Mouse (Mus musculus): Measurements from ENCODE around the gene 6820408C15Rik.
"Not testable (repeated sequence)": the region's sequence is repeated elsewhere in the genome, so short reads cannot be mapped to it uniquely, and the experiment has no call there.

Gene 6820408C15Rik

DNA sequence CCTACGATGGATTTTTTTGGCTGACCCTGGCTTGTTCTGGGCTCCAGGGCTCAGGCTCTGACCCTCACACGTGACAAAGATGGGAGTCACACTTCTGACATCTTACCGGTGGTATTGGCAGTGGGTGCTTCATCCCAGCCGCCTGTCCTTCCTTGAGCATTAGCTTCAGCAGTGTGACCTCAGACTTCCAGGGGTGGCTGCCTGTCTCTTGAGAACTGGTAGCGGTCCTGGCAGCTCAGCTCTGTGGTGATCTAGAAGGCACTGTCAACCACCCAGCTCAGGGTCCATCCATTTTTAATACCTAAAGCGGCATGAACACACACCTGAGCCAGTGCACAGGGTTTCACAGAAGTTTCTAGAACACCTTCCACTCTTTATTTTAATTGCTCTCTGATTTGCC, 5.6 kb upstream of the 6820408C15Rik start:
- in situ Hi-C loops (cut with MboI; ENCODE audit: low sequenced_read_pairs): no loop called here

DNA sequence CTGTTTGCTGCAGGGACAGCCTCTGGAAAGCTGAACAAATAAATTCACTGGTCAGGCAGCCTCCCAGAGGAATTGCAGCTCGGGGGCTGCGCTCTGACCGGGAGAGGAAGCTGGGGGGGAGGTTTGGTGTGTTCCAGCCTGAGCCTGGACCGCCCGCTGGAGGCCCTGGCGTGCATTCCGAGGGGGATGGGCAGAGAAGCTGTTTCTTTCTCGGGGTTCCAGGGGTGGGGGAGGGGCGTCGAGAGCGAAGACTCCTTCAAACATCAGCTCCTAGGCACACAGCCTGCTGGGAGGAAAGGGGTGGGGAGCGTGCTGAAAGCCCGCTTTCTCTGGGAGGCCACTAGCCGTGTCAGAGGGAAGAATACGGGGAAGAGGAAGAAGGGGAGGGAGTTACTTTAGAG, 4.4 kb upstream of the 6820408C15Rik start:
- in situ Hi-C loops (cut with MboI; ENCODE audit: low sequenced_read_pairs): no loop called here

DNA sequence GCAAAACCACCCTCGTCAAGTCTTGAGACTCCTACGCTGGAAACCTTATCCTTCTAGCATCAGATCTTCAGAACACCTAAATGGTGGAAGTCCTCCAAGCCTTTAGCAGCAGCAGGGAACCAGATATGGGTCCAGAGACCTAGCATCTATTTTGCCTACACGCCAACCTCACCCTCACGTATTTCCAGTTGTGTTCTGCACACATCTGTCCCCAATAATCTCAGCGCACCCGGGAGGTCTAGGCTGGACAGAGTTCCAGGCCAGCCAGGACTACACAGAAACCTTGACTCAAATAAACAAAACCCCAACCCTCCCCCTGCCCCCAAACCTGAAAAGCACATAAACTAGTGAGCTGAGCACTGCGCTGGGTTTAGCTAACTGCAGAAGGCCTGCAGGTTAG, 3.9 kb upstream of the 6820408C15Rik start:
- in situ Hi-C loops (cut with MboI; ENCODE audit: low sequenced_read_pairs): no loop called here

DNA sequence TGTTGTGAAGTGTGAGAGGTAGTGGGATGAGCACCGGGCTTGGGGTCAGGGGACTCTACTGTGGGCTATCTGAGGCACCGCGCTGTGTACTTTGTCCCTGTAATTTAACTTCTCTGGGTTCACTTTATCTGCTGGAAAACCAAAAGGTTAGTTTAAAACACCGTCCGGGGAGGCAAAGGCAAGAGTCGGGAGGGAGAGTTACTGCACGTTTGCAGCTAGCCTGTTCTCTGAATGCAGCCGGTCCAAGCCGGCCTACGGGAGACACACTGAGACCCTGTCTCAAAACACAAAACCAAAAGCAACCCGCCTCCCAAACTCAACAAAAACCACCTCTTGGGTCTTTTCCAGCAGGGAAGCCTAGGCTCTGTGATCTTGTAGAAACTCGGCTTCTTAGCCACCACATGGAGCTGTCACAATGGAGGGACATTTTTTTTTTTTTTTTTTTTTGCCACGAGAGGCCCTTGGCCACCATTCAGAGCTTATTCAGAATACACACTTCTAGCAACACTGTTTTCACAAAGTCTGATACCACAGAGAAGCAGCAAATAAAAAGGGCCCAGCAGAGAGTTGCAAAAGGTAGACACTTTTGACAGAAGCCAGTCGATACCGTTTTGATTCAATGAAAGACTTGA, 2.7 kb upstream of the 6820408C15Rik start:
- in situ Hi-C loops (cut with MboI; ENCODE audit: low sequenced_read_pairs): no loop called here

DNA sequence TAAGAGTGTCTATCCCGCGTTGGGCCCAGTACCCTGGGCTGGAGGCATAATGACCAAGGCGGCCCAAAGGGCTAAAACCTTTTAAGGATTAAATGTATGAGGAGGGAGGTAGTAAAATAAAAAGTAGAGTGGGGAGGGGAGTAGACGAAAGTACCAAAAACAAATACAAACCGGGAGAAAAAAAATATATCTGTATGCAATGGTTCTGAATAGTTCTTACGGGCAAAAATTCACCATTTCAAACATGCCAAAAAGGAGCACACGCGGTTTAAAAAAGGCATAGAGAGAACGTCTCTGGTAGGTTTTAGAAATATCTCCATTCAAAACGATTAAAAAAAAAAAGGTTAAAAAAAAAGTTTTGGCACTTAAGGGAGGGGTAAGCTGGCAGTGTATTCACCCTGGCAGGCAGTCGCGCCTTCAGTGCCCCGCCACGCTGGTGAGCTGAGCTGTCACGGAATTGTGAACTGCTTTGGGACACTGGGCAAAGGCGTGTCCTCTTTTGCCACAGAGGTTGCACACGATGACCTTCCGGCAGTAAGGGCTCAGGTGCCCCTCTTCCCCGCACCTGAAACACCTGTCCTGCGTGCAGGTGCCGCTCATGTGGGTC, 2.1 kb upstream of the 6820408C15Rik start:
- in situ Hi-C loops (cut with MboI; ENCODE audit: low sequenced_read_pairs): no loop called here

DNA sequence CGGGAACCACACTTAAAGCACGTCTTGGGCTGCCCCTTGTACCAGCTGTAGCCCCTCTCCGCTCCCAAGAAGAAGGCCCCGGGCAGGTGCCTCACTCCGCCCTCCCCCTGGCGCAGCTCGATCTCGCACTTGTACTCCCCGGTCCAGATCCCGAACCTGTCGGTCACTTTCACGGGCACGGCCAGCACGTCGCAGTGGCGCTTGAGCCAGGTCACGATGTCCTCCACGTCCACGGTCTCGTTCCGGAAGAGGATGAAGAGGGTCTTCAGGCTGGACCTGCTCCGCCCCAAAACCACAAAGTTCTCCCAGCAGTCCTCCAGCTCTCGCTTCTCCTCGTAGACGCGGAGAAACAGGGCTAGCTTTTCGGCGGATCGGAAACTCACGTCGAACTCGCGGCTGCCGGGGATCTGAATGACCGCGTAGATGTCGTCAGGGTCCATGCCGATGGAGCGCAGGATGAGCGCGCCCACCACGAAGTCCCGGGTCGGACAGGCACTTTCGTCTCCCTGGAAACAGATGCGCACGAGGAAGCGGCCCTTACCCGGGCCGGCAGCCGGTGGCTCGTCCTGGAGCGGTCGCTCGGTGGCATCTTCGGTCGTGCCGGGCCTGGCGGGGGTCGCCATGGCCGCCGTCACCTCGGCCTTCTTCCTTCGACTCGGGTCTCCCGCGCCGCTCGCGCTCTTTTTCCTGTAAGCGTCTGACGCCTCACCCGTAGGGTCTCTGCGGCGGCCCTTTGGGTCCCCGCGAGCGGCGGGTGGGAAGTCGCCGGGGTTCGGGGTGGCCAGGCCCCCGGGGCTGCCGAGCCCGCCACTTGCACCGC, 1.4 kb upstream of the 6820408C15Rik start:
- in situ Hi-C loops (cut with MboI; ENCODE audit: low sequenced_read_pairs): no loop called here

DNA sequence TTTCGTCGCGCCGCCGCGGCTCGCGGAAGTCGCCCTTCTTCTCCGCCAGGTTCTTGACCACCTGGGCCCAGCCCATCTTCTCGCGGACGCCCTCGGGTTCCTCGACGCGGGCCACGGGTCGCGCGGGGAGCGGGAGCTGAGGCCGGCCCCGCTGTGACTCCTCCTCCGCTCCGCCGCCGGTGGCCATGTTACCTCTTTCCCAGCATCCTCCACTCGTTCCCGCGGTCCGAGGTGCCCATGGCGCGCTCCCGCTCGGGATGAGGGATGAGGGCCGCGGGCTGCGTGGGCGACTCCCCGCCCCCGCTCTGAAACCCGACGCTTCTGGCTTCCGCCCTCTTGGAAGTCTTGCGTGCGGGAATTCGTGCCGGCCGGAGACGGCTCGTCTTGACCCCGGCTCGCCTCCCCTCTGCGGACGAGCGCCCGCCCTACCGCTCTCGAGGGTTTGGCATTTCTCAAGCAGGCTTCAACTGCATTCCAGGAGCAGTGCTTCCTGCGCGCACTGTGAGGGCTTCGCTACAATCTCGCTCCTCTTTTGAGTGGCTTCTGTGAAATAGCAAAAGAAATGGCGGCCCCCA, 709 bp upstream of the 6820408C15Rik start, which contains the start of gene Zcchc3:
TSS of gene Zcchc3 (minus strand) at position 437 of the 575 bp plus-strand sequence.
- in situ Hi-C loops (cut with MboI; ENCODE audit: low sequenced_read_pairs): no loop called here

DNA sequence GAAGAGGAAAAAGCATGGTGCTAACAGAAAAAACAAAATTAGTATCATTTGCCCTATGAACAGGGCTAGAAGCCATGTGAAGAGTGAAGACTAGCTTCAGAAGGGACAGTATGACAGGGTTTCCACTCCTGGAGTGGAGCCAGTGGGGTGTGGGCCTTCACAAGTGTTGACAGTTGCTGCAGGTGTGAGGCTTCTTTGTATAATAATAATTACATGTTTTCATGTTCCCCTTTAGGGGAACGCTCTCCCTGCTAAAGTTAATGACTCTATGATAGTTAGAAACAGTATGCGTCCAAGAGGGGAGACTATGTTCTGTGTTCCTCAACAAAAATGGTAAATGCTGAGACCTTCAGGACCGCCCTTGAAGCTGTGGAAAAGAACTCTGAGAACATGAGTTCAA, 399 bp downstream of the 6820408C15Rik start:
- in situ Hi-C loops (cut with MboI; ENCODE audit: low sequenced_read_pairs): no loop called here

DNA sequence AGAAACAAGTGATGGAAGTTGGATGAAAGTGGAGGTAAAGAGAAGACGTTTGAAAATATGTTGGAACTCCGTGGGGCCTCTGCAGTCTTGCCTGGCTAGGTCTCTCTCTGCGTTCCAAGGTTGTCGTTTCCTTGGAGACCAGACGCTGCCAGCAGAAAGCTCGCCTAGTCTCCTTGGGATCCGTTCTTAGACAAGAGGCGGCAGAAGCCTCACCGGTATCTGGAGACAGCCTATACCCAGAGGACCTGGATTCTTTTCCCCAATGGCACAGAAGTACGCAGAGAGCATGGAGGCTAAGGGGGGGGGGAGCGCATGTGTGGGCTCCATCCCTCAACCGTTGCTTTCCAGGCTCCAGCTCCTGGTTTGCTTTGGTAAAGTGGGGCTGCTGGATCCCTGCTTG, 12.1 kb downstream of the 6820408C15Rik start:
- in situ Hi-C loops (cut with MboI; ENCODE audit: low sequenced_read_pairs): no loop called here

DNA sequence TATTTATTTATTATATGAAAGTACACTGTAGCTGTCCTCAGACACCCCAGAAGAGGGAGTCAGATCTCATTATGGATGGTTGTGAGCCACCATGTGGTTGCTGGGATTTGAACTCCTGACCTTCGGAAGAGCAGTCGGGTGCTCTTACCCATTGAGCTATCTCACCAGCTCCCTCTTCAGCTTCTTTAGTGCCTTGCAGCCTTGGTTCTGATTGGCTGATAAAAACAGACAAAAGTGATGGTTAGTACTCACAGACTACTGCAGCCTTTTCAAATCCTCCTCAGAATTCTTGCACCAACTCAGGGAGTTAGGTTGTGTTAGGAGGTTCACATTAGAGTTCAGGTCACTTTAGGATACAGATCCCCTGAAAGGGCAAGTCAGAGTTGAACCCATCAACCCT, 13.1 kb downstream of the 6820408C15Rik start:
- in situ Hi-C loops (cut with MboI; ENCODE audit: low sequenced_read_pairs): not testable (repeated sequence)

DNA sequence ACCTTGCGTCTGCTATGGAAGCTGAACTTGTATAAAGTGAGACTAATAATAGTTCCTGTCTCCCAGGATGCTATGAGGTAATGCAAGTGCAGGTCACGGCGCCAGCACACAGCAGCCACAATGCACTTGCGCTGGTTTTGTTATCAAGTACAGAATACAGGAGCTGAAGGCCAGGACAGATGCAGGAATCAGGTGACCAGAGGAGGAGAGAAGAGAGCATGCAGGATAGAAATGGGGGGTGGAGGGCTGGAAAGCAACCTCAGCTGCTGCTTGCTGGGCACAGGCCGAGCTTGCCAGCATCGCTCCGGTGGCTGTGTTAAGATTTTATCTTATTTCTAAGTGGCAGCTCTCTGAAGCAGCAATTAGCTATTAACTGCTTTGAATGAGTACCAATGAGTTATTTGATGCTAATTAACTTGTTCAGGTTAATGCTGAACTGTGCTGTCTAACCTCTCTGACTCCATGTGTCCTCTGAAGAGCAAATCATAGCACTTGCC, 21.1 kb downstream of the 6820408C15Rik start:
- in situ Hi-C loops (cut with MboI; ENCODE audit: low sequenced_read_pairs): no loop called here

DNA sequence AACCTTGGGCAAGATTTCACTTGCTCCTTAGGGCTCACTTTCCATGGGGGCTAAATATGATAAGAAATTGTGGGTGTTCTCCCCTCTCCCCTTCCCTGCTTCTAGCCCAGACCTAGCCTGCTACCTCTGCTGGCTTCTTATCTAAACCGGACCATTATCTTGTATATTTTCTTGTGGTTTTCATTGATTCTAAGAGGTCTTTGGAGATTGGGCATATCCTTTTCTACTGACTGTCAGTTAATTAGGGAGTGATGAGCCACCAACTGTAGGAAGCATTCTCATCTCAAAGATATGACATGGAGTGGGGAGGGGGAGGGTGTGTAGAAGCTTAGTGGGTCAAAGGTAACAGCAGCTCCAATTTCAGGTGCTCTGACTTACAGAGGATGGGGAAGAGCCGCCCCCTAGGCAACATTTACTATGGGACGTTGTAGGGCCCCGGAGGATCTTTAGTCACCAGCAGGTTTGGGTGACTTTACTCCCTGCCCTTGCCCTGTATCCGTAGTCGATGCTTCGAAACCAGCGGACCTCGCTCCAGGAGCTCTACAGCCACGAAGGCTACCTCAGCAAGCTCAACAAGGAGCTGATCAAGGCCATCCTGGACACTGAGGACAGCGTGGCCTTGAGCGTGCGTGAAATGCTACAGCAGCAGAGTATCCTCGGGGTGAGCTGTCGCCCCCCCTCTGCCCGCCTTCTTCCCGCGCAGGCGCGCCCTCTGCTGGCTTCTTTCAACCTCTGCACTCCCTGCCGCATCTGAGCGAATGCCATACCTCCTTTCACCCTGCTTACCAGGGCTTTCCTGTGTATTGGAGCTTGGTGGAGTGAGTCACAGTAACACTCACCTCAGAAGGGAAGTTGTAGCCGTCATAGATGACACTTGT, 21.8 kb downstream of the 6820408C15Rik start:
- in situ Hi-C loops (cut with MboI; ENCODE audit: low sequenced_read_pairs): no loop called here

DNA sequence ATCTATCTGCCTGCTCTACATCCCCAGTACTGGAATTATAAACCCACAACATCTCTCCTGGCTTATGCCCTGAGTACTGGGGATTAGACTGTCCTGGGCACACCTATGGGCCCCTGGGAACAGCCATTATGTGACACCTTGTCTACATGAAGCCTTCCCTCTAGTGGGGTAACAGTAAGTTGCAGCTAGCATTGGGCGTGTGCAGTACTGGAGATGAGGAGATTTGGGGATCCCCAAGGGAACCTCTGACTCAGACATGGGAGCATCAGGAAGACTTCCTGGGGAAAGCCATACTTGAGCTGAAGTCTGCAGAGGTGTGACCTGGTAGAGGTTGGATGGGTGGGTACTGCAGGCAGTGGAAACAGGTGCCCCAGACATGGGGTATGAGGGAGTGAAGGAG, 23.6 kb downstream of the 6820408C15Rik start:
- in situ Hi-C loops (cut with MboI; ENCODE audit: low sequenced_read_pairs): no loop called here

DNA sequence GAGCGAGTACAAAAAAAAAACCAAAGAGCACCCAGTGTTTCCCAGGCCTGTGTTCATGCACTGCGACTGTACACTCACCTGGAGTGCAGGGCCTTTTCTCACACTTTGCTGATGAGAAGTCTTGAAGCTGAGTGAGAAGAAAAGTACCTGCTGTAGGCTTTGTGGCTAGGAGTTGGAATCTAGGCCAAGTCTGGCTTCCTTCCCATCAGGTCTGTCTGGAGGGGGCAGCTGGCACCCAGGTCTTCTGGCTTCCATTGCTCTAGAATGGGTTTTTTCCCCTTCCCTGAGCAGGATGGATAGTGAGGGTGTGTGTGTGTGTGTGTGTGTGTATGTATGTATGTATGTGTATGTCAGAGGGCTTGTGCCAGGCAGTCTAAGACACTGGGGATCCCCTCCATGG, 24.4 kb downstream of the 6820408C15Rik start:
- in situ Hi-C loops (cut with MboI; ENCODE audit: low sequenced_read_pairs): no loop called here

DNA sequence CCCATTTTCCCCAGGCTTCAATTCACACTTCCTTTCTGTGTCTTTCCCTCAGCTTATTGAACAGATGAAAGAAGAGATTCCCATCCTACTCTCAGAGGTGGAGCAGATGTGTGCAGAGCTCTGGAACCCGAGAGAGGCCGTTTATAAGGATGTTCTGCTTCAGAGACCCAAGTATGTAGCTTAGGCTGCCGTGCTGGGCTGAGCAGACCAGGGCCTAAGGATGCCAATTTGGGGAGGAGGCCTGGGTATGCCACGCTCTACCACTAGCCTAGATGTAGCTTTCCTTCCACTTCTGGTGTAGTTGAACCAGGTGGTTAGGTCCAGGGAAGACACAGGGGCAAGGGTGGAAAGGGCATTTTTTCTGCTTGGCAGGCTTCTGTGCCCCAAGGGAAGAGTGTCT, 26.9 kb downstream of the 6820408C15Rik start:
- in situ Hi-C loops (cut with MboI; ENCODE audit: low sequenced_read_pairs): no loop called here

DNA sequence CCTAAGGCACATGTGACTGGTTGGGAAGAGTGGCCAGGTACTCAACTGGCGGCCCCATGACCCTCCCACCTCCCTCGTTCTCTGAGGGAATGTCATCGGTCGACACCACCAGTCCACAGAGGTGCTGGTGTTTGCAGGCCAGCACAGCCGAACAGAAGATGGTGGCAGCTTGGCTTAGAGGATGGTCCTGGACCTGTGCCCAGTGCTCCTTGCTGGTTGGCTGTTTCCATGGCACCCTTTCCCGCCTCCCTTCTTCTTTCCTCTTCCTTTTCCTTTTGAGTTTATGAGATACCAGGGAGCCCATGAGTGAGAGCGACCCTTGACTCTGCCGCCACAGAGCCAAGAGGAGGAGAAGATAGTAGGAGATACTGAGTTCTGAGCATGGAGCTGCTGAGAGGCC, 27.9 kb downstream of the 6820408C15Rik start:
- in situ Hi-C loops (cut with MboI; ENCODE audit: low sequenced_read_pairs): no loop called here

DNA sequence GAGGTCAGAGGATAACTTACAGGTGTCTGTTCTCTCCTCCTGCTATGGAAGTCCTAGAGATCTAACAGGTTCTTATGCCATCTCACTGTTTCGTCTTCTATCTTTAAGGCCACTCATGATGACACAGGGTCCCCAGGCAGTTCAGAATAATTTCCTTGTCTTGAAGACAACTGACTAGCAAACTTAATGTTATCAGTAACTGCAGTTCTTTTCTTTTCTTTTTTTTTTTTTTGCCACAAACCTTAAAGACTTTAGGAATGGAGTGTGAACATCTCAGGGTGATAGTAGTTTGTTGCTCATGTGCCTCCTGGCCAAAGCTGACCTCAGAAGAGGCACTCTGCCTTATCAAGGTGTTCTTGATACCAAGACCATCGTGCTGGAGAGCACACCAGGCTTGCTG, 31.3 kb downstream of the 6820408C15Rik start:
- in situ Hi-C loops (cut with MboI; ENCODE audit: low sequenced_read_pairs): no loop called here

DNA sequence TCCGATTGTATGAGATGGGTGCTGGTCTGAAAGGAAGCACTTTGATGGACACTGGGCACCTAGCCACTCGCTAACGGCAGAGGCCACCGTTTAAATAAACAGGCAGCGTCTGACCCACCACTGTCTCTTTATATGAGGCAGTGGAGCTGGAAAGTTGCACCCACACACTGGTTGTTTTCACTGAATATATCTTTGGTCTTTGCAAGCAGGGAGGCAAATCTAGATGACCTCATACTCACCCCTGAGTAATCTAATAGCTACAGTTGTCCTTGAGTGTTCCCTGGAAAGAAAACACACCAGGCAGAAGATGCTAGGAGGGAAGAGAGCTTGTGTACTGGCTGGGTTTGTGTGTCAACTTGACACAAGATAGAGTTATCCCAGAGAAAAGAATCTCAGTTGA, 32.1 kb downstream of the 6820408C15Rik start:
- in situ Hi-C loops (cut with MboI; ENCODE audit: low sequenced_read_pairs): no loop called here

DNA sequence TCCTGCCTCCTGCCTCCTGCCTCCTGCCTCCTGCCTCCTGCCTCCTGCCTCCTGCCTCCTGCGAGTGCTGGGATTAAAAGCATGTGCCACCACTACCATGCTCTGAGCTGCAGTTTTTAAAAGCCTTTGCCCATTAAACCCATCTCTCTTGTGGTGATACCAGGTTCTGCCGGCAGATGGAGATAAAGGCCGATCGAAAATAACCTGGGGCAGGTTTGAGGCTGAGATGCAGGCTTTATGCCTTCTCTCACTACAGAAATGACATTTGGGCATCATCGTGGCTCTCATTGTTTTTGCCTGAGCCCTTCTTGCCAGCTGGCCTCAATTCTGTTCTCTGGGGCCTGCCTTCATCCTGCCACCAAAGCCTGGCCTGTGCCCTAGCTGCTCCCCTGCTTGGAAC, 34.9 kb downstream of the 6820408C15Rik start:
- in situ Hi-C loops (cut with MboI; ENCODE audit: low sequenced_read_pairs): no loop called here

DNA sequence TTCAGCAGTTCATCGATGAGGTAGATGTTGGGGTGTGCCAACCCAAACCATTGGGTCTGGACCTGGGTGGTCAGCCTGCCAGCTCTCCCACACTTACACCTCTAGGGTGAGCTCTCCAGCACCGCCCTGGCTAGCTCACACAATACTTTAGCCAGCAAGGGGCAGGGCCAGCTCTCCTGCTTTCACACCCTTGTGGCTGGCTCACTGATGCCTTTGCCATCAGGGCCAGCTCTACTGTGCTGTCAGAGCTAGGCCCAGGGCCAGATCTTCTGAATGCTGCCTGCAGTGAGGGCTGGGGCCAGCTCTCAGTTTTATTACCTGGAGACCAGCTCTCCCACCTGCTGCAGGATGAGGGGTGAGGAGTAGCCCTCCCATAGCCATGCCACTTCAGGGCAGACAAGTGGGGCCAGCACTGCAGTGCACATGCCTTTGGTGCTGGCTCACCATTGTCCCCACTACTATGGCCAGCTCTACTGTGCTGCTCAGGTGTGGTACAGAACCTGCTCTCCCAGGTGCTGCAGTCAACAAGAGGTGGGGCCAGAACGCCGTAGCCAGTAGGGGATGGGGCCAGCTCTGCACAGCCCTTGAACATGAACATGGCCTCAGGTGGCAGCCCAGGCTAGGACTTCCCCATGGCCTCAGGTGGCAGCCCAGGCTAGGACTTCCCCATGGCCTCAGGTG, 36.9 kb downstream of the 6820408C15Rik start:
- in situ Hi-C loops (cut with MboI; ENCODE audit: low sequenced_read_pairs): no loop called here

Measured in CH12F3 (cell line).